Mouse (Mus musculus) erythroblast, embryonic 14.5 days (primary cell): ENCODE data around the gene Sfmbt2.

Experiments
- GATA1 ChIP-seq: IDR thresholded peaks from 2 replicates; pipeline ENCODE4 v1.6.1; 2012; ENCODE audit warnings: low read length, inconsistent platforms, mixed read lengths
- TAL1 ChIP-seq: IDR thresholded peaks from 3 replicates; pipeline ENCODE4 v1.6.1; 2012; ENCODE audit warnings: low read length, inconsistent platforms, mixed read lengths

GRCm38 (mm10) chr2:10397790-10398189 lies 27.5 kb downstream of the Sfmbt2 start:
- no peak for TF ChIP-seq TAL1
- no peak for TF ChIP-seq GATA1
